8 mouse cellular contexts compared by ENCODE assay signal in the genomic region with DNA sequence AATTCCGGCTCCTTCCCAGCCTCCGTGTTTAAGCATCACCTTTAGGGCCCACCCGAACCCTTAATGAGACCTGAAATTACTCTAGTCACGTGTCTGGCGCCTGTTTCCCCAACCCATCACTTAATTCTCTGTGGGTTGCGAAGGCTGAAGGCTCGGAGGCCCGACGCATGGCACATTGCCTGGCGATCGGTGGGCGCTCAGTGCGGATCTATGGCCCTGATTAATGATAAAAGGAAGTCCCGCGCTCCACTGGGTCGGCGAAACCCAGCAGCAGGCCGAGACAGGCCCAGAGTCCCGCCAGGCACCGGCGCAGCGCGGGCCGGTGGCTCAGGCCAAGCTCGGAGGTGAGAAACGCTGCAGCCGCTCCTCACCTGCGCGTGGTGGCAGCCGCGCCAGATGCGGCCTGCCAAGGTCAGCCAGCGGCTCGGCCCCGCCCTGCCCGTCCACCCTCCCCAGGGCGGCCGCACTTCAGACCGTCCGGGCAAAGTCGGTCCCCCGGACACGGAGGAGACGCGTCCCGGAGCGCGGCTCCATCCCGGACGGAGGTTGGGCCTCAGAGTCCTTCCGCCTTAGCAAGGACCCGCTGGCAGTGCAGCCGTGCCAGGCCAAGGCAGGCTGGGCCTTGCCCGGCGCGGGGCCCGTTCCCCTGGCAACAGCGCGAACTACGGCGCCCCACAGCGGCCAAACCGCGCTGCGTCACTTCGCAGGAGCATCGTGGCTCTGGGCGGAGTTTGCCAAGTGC. TPM values are rescaled to one million over a fixed set of nuclear protein-coding genes. Genes with fewer than 3 reads are reported as not detected.
DNase-seq lines count a peak whose midpoint lies in the region; ATAC-seq and TF ChIP-seq lines count a peak whose summit lies in the region.

A gene (minus strand): TSS at position 464 of the 742 bp plus-strand sequence.

- H3K27ac ChIP-seq in heart, embryonic 13.5 days (replicated peaks), result peak within 1 kb of the TSS; percentile 72
- no peak within 1 kb of the TSS for H3K27ac ChIP-seq in liver, embryonic 12.5 days

- no peaks in the 10 kb centered on the region for H3K36me3 ChIP-seq in heart, embryonic 13.5 days
- no peaks in the 10 kb centered on the region for H3K36me3 ChIP-seq in liver, embryonic 12.5 days
- H3K36me3 ChIP-seq in splenic B cell, adult 2 months (ENCODE audit: control insufficient read depth, insufficient read depth, low read length, poor library complexity, severe bottlenecking), result no peaks in the 10 kb centered on the region

- H3K4me2 ChIP-seq in heart, embryonic 13.5 days, result peak within 1 kb of the TSS; percentile 80
- H3K4me2 ChIP-seq in liver, embryonic 12.5 days, result peak within 1 kb of the TSS; percentile 86

- TF ChIP-seq POLR2A in brain, embryonic 14.5 days (IDR thresholded peaks at IDR 0.05; ENCODE audit: borderline replicate concordance, extremely low read depth, insufficient read depth, insufficient read length, poor library complexity, severe bottlenecking), result peak; percentile 55; the same call in 1 of the 2 replicates

- no peaks in the 10 kb centered on the region for H3K9me3 ChIP-seq in heart, embryonic 13.5 days
- no peaks in the 10 kb centered on the region for H3K9me3 ChIP-seq in liver, embryonic 12.5 days (replicated peaks)

- H3K4me1 ChIP-seq in heart, embryonic 13.5 days, result peaks cover 26% of the 10 kb centered on the region
- H3K4me1 ChIP-seq in liver, embryonic 12.5 days, result peaks cover 28% of the 10 kb centered on the region

- peak; percentile 59; the same call in 1 of the 2 replicates for TF ChIP-seq CTCF in brain, embryonic 14.5 days (IDR thresholded peaks at IDR 0.05; ENCODE audit: borderline replicate concordance, extremely low read depth, insufficient read depth, insufficient read length)

- peak; percentile 73; the same call in 1 of the 2 replicates for ATAC-seq in heart, embryonic 13.5 days (ENCODE audit: extremely low read depth, insufficient number of reproducible peaks, low FRiP score, low TSS enrichment)
- peak; percentile 86 for ATAC-seq in liver, embryonic 12.5 days

- WGBS in heart, embryonic 13.5 days, result under 1% methylated on average over 66 of the region's 68 CpGs
- WGBS in liver, embryonic 12.5 days (ENCODE audit: insufficient replicate concordance), result under 1% methylated on average over 68 of the region's 68 CpGs

- peak within 1 kb of the TSS; percentile 89 for H3K4me3 ChIP-seq in heart, embryonic 13.5 days
- peak within 1 kb of the TSS; percentile 72 for H3K4me3 ChIP-seq in liver, embryonic 12.5 days

- peak within 1 kb of the TSS; percentile 92 for H3K9ac ChIP-seq in heart, embryonic 13.5 days
- peak within 1 kb of the TSS; percentile 78 for H3K9ac ChIP-seq in liver, embryonic 12.5 days

- no peaks in the 10 kb centered on the region for H3K27me3 ChIP-seq in heart, embryonic 13.5 days (replicated peaks)
- peaks cover 5% of the 10 kb centered on the region; the same call in 1 of the 2 replicates for H3K27me3 ChIP-seq in liver, embryonic 12.5 days (replicated peaks)
- H3K27me3 ChIP-seq in splenic B cell, adult 2 months (ENCODE audit: control insufficient read depth, insufficient read depth, low read length, poor library complexity, severe bottlenecking), result no peaks in the 10 kb centered on the region

- DNase-seq in B cell, adult 2 months, result peak; percentile 90 to 91
- DNase-seq in brain, embryonic 14.5 days (ENCODE audit: low read depth), result peak; percentile 93
- DNase-seq in fibroblast of lung, adult 2 months (ENCODE audit: low read depth), result peak; percentile 56
- DNase-seq in kidney, postnatal 10 days, result peak; percentile 94
- DNase-seq in naive thymus-derived CD4-positive, alpha-beta T cell, adult 2 months (ENCODE audit: low read depth), result peak; percentile 75
- DNase-seq in splenic B cell, adult 2 months (ENCODE audit: low read depth, low spot score), result peak; percentile 78

RNA-seq across cellular contexts. Expression of the gene that starts here (rescaled TPM):
- polyA plus RNA-seq in brain, embryonic 14.5 days (2012; rRNA removed), result 40.0 and 46.2 TPM in 2 replicates
- polyA plus RNA-seq in heart, embryonic 13.5 days (2015; fragmentation: Nextera tagmentation; extraction: Ambion mirVana), result 21.8 and 22.3 TPM in 2 replicates
- polyA plus RNA-seq in liver, embryonic 12.5 days (2016; fragmentation: Nextera tagmentation; extraction: Ambion mirVana), result 4.0 and 4.6 TPM in 2 replicates
